Mouse (Mus musculus) spleen, postnatal 10 days (tissue): ENCODE results near the gene Gm12253.

Source experiments
- DNase-seq, 2 experiments: peaks; one replicate each; pipeline ENCODE4 v3.0.0; 2021 to 2022; ENCODE audit warnings: low spot score in 2 of 2

The Gm12253 gene

DNA sequence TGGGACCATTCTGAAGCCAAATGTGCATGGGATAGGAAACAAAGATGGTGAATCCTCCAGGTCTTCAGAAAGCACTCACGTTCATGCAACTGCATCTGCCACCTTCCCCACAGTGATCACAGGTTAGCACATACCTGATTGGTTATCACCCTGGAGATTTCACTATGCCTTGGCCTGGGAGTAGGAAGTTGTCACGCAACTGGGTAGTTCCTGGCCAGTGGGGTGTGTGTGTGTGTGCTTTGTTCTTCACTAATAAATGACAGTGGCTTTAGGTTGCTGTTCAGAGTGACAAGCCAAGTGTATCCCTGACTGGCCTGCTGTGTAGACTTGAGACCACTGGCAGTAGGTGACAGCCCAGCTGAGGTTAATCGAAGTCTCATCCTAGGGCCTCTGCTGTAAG, at the start of gene Gm12253:
Gene Gm12253, plus strand, starts transcription at position 301 of the 400 bp plus-strand sequence.
- no peak for DNase-seq

DNA sequence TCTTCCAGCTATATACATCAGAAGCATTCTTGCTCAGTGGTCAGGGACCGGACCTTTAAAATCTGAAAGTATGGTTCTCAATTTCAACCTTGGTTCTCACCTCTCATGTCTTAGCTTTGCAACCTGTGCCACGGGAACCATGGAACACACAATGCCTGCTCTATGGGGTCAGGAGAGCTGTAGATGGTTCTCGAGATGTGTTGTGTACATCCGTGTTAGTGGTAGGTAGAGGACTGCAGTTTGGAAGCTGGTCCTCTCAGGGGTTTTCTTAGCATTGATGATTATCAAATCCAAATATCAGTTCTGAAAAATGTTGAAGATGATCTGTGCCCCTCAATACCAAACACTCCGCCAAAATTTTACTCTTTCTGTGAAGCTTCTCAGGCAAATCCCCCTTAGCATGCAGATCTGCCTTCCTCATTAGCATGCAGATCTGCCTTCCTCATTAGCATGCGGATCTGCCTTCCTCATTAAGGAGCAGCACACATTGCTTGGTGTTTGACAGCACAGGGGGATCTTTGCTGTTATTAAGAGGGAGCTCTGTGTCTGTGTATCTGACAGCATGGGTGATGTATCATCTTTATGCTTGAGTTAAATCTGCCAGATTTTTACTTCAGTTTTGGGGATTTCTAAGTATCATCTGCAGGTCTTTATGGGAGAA, 32.2 kb upstream of the Gm12253 start:
- DNase-seq, result no peak

DNA sequence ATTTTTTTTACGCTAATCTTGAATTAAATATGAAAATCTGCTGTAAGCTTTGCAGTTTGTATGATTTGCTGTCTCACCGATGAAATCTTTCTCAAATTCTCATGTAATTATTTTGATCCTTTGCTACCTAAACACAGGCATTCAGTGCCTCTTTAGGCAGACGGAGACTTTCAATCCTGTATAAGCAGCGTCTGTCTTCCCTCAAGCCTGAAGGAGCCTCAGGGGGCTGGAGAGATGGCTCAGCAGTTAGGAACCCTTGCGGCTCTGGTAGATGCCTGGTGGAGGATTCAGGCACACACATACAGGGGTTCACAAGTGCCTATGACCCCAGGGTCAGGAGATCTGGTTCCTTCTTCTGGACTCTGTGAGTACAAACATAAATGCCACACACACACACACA, 31.7 kb upstream of the Gm12253 start:
- no peak for DNase-seq

DNA sequence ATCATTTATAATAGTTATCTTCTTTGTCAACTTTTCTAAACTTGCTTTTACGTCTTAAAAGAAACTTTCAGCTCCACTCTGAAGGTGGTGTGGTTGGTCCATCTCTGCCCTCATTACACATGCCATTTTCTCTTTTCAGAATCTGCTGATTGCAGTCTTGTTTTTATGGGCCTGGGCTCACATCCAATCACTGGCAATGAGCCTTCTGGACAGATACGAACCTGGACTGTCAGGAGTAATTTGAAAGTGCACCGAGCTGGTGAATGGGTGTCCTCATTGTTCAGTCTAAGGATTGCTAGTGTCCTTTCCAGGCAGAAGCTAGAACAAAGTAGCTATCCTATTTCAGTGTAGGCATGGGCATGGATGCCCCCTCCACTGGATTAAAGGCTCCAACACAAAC, 24.3 kb upstream of the Gm12253 start:
- DNase-seq, result no peak

DNA sequence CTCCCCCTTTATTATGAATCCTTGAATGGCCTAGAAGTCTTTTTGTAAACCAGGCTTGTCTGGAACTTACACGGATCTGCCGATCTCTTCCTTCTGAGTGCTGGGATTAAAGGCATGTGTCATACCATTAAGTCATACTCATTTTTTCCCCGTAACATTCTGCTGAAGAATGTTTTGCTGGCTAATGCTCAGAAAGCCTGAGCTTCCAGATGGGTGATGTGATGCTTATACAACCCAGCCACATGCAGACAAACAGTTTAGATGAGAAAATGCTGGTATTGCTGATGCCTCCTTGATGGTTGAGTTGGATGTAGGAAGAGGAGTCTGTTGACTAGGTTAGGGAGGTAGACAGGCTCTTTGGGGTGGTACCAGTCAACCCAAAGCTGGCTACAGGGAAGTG, 14.0 kb upstream of the Gm12253 start:
- DNase-seq, result no peak

DNA sequence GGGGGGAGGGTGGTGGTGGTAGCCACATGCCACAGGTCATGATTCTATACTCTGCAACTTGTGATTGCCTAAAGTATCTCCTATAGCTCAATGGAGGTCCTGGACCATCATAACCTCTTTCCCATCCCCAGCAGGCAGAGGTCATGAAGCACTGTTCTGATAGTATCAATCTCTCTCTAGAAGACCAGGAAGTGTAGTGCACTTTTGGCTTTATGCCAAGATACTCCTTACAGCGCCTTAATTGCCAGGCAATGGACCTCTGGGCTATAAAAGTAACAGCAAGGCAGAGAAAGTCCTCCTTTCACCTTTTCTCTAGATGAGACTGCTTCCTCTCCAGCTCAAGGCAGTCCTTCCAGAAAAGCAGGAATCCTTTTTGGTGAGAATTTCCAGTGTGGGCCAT, 11.5 kb upstream of the Gm12253 start, which contains the start of gene 1810065E05Rik:
Gene 1810065E05Rik, plus strand, starts transcription at position 297 of the 400 bp plus-strand sequence.
- DNase-seq, result no peak

DNA sequence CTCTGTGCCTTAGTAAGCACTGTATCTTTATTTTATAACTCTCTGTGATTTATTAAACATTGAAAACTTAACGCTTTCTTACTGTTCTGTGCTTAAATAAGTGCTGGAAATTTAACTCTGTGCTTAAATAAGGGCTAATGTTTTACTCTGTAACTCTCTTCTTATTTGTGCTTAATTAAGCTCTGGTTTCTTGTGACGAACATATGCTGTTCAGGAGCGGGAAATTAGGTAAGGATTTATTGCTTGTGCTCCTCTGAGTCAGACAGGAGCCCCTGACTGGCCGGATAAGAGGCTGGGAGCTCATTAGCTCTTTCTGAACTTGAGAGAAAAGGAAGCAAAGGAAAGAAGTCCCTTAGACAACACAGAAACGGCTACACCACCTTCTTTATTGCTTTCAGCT, 5.5 kb downstream of the Gm12253 start:
- no peak for DNase-seq

DNA sequence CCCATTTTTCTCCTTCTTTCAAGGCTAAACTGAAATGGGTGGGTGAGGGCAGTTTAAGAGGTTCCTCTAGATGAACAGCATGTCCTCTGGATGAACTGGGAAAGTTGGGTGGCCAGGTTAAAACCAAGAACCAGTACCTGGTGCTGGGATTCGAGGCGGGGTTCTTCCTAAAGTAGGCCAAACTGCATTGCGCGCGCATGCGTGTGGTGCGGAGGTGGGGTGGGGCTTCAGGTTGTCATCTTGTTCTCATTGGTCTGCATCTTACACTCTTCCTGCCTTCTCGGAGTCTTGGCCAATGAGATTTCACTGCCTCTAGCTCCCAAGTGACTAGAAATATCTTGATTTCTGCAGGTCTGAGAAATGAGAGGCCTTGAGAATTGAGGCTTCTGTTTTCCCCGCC, 20.4 kb downstream of the Gm12253 start, which contains the start of gene Lypd9:
Gene Lypd9, minus strand, starts transcription at position 165 of the 400 bp plus-strand sequence.
- DNase-seq, result no peak

DNA sequence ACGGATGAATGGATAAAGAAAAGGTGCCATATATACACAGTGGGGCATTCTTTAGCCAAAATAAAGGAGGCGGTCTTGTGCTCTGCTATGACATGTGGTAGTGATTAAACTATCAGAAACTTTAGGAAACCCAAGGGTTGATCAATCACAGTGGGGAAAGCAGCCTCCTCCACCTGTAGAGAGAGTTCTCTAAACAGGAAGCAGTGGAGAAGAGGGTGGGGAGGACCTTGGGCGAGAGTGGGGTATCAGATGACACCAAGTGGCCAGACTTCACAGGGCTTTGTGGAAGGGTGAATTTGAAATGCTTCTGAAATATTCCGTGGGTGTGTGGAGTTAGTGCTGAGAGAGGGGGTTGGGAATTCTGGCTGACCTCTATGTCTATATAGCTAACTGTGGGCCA, 21.2 kb downstream of the Gm12253 start:
- DNase-seq, result no peak

DNA sequence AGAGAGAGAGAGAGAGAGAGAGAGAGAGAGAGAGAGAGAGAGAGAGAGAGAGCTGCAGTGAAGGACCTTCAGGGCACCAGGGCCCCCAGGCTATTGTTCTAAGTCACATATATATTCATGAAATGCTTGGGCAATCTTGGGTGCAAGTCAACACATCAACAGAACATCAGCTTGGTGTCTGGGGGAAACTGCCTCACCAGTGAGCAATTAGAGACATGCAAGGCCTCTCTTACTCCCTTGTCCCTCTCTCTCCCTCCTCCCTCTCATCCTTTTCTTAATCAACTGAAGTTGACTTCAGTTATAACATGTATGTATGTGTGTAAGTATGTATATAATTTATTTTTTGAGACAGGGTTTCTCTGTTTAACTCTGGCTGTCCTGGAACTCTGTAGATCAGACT, 29.8 kb downstream of the Gm12253 start, which contains the start of gene Olfr30:
Gene Olfr30, minus strand, starts transcription at position 101 of the 400 bp plus-strand sequence.
- DNase-seq, result no peak
